Mouse (Mus musculus) adrenal gland, adult (tissue): ENCODE measurements around the gene Inpp4a.

Source experiments
- DNase-seq, 2 experiments: peaks; one replicate each; pipeline ENCODE4 v3.0.0; 2022 to 2023; ENCODE audit warnings: low spot score in 1 of 2; ENCODE audit not compliant: inconsistent age in 2 of 2

Gene Inpp4a

DNA sequence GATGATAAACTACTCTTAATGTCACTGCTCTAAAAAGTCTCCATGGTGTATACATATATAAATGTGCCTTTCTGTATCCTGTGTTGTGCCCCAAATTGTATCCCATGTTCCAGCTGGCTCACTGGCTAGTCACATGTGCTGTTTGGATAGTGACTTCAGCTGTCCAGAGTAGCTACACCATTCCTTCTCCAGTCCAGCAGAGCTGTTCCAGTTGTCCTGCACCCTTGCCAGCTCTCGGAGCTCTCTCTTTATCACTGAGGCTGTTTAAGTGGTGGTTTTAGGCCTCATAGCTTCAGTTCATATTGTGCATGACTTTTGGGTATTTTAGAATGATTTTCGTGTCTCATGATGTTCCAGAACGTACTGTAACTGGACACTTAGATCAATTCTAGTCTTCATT lies 55.8 kb downstream of the Inpp4a start:
- DNase-seq, result no peak

DNA sequence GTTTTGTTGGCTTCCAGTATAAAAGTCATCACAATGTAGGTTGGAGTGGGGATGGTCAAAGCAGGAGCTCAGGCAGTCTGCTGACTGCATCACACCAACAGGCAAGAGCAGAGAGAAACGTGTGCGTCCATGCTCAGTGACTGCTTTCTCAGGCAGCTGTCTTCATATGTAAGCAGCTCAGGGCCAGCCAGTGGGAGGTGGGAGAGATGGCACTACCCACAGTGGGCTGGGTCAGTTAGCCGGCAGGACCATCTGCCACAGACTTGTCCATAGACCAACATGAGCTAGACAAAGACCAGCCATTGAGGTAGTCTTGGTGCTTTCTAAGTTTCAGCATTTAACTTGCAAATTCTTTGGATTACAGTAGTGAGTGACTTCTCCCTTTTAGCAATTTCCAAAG lies 56.6 kb downstream of the Inpp4a start:
- DNase-seq, result no peak

DNA sequence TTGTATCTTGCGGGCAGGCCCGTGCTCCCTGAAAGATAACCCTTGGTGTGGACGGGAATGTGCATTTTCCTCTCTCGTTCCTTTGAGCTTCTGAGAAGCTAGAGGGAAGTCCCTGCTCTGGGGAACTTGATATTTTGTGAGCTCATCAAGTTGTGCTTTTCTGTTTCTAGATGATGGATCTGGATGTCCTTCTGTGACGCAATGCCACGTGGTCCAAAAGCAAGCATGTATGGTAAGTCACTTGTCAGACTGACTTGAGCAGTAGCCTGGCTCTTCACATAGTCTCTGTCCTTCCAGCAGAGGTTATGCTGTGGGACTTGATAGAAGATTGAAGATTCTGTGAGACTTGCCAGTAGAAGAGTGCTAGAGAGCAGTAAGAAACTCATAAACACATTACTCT lies 57.5 kb downstream of the Inpp4a start:
- DNase-seq, result no peak

DNA sequence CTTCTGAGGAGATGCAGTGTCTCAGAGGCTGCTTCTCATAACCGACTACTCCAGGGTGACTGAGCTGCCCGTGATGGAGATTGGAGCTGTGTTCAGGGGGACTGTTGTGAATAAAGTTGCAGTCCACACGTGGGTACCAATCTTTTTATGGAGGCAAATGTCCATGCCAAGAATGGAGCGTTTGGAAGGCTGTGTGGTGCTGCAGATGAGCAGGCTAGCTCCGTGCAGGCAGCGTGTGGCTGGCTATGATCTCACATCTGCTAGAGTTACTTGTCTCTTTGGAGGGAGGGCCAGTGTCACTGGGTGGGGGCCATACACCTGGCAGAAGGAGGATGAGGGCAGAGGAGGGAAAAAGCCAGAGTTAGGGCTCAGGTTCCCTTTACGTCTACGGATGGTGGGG lies 59.0 kb downstream of the Inpp4a start:
- DNase-seq, result no peak

- no peak for DNase-seq
These were observed 59.9 kb downstream of the Inpp4a start for GRCm38 (mm10) chr1:37359395-37360092.

DNA sequence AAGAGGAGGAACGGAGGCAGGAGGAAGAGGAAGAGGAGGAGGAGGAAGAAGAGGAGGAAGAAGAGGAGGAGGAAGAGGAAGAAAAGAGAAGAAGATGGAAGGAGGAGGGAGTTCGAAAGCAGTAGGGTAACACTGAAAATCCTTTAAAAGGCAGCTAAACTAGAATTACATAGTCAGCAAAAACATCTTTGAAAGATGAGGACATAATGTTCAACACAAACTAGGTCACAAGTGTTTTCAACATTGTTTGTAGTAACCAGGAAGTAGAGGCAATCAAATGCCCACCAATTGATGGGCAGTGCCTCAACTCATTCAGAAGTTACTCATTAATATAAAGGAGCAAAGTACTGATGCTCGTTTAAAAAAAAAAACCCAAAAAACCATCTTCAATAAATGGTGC lies 61.1 kb downstream of the Inpp4a start:
- no peak for DNase-seq

- no peak for DNase-seq
These were observed 63.1 kb downstream of the Inpp4a start for GRCm38 (mm10) chr1:37362721-37363120.

GRCm38 (mm10) chr1:37368125-37368524 lies 68.5 kb downstream of the Inpp4a start:
- no peak for DNase-seq

DNA sequence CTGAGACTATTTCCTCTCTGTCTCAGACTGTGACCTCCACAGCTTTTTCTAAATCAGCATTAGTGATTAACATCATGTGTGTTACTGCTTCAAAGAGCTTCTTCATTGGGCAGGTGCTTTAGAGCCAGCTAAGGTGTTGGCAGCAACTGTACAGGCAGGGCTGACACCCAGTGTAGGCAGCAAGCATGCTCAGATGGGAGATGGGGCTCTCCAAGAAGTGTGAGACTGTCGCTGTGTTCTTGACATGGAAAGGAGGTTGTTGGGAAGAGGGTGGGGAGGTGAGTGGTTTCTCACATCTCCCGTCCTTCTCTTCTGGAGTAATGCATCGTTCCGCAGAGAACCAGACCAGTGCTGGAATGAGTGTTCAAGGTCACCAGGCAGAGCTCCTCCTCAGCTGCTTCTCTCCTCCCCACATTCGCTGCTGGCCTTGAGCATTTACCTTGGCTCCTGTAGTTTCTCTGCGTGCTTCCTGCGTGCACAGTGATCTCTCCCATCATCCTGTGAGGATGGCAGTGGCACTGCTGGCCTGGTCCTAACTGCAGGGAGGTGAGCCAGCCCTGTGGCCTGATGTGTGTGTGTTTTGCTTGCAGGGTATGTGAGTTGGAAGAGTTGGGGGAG lies 69.2 kb downstream of the Inpp4a start:
- DNase-seq, result peak; percentile 59 to 72

DNA sequence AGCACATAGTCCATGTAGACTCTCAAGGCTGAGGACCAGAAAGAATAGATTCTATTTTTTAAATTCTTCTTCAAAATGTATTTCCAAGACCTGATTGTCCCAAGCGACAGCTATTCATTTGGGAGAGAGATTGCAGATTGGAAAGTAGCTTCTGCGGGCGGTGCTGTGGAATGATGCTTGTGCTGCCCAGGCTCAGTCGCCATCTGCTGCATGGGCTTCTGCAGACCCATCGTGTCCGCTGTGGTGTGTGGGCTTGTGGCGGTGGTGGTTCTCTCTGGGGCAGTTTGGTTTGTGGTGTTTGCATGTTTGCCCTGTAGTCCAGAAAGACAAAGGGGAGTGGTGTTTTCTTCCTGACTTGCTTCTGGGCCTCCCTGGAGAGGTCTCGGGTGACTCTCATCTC lies 76.5 kb downstream of the Inpp4a start:
- DNase-seq, result no peak

DNA sequence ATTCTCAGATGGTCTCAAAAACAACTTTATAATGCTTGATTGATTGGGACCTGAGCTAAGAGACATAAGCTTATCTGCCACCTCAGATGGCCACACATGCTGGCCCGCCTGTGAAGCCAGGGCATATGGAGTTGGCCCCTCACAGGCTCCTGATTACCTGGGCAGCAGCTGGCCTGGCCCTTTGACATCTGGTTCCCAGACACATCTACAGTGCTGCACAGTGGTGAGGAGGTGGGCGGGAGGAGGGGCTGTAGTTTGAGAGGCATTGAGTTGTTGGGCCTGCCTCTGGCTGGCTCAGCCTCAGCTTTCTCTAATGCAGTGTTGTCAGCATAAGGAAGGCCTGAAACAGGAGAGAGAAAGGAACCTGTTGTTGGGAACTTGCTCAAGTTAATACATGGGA lies 77.1 kb downstream of the Inpp4a start:
- no peak for DNase-seq

- DNase-seq, result no peak
These were observed 78.4 kb downstream of the Inpp4a start for GRCm38 (mm10) chr1:37378095-37378494.

GRCm38 (mm10) chr1:37379536-37379935 lies 79.9 kb downstream of the Inpp4a start:
- DNase-seq, result no peak

DNA sequence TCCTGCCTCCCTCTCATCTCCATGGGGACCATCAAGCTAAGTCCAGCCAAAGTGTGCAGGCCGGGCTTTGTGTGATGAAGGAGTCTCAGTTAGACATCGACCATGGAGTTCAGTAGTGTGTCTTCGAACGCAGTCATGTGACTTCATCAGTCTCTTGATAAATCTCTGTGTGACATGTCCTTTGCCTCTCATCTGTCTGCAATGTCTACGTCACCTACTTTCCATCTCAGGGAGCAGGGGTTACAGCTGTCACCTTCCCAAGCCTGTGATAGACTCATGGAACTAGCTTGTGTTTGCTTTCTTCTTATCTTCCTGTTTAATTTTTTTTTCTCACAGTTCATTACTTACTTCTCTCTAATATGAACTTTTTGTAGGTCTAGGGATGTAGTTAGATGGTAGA lies 81.2 kb downstream of the Inpp4a start:
- DNase-seq, result no peak

GRCm38 (mm10) chr1:37384304-37384703 lies 84.6 kb downstream of the Inpp4a start:
- no peak for DNase-seq

DNA sequence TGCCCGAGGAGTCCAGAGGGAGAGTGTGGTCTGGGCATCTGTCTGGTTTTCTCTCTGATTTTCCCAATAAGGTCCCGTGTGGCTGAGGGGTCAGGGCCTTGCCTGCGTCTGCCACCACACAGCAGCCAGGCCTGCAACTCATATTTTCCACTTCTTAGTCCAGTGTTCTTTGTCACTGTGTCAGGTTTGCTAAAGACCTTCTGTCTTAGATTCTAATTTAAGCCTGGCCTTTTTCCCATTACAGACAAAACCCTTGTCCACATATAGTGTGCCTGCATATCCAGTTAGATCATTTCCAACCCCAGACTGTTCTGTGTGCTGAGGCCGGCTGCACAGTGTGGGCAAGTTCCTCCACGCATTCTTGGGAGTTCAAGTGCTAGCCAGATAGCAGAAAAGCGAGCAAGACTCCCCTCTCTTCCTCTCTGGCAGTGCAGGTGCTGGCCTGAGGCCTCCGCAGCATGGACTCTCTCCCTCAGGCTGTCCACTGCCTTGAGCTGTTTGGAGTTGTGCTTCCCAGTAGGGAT lies 86.8 kb downstream of the Inpp4a start:
- DNase-seq, result peak in 1 of 2 experiments; percentile 28

DNA sequence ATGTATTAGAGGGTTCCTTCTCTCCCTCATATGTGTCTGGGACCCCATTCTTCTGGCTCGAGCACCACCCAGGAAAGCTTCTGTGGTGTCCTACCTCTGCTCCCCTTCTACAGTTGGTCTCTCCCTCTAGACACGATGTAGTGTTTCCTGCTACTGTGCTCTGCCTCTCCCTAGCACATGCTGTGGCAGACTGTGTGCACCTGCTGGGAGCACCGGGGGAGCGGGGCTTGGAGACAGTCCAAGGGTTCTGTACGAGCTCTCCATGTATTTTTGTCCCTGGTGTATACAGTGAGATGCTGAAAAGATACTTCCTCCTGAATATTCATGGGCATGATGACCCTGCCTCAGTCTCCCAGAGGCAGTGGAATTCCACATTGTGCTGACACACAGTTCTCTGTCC lies 93.5 kb downstream of the Inpp4a start:
- DNase-seq, result no peak

- no peak for DNase-seq
These were observed 96.8 kb downstream of the Inpp4a start for GRCm38 (mm10) chr1:37396481-37396880.

DNA sequence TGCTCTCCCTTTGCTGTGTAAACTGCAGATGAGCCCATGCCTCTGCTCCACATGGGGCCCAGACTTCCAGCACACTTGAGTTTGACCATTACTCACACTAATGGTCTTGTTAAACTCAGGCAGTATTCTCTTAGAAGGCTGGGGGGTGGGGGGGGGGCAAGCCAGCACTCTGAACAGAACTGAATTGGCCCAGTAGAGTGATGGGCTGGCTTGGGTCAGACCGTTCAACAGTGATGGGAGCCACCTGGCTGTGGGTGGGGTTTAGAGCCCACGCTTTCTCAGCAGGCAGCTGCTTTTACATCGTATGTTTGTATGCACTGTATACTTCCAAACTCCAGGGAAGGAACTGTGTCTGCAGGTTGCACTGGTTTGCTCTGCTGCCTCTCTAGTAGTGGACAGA lies 99.3 kb downstream of the Inpp4a start:
- DNase-seq, result no peak

- DNase-seq, result no peak
These were observed 100.1 kb downstream of the Inpp4a start for GRCm38 (mm10) chr1:37399734-37400133.

- peak; percentile 54 to 85 for DNase-seq
These were observed 102.0 kb downstream of the Inpp4a start for GRCm38 (mm10) chr1:37401687-37402086.

- no peak for DNase-seq
These were observed 105.5 kb downstream of the Inpp4a start for GRCm38 (mm10) chr1:37405137-37405536.

DNA sequence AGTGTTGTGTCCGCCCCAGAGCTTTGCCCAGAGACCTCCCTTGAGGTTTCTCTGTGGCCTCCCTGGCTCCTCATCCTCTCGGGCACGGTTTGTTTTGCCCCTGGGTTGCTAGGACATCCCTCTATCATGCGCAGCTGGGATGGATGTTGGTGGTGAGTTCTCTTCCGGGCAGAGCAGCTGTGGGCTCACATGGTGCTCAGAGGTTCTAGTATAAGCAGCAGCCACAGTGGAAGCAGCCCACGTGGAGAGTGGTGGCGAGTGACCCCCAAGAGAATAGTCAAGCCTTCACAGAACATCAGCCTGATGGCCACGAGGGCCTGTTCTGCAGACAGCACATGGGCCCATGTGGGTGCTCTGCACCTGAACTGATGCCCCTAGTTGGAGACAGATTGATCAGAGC lies 107.6 kb downstream of the Inpp4a start:
- no peak for DNase-seq
